Mouse (Mus musculus): Measurements from ENCODE around the gene Sat2. TPM values are rescaled to one million over a fixed set of nuclear protein-coding genes. Genes with fewer than 3 reads are reported as not detected.

Sat2 gene
- total and polyA plus RNA-seq, 3 experiments, result not detected

DNA sequence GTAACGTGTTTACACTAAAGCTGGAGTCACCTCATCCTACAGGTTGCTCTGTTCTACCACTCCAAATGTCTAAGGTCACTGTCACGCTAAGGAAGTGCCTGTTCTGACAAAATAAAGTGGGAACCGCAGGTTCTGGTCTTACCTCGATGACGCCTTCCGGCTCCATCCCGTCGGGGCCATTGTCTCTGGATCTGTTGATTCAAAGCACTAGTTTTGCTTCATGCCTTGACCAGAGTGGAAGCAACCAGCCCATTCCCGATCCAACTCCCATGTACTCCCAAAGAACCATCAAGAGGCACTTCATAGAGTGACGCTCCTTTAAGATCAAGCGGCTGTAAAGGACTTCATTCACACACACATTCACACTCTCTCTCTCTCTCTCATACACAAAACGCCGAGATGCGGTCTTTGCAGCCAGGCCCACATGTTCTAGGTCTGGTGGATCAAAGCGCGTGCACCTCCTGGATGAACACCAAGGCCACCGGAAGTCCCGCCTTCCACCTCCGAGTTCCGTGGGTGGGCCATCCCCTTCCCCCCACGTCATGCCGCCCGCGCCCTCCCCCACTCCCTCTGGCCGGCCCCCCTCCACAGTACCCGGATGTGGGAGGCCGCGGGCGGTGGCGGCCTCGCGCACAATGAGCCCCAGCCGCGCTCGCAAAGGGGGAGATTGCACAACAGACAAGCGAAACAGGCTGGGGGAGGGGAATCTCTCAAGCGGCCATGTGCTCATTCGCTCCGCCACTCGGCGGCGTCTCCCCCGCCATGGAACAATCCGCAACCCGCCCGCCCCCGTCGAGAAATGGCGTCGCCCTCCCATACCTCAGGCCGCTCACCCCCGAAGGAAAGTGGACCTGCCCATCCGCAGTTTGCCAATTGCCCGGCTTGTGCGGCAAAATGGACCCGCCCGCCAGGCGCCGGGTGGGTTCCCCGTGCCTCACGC, 49.2 kb downstream of the Sat2 start (continued):
- TF ChIP-seq UBTF (IDR thresholded peaks at IDR 0.05; ENCODE audit: low read depth, low read length), result peak; percentile 79
- peak; percentile 92 for TF ChIP-seq IRF4 (IDR thresholded peaks at IDR 0.05; ENCODE audit: low read depth, low read length)
- TF ChIP-seq ELF1 (IDR thresholded peaks at IDR 0.05; ENCODE audit: low read depth, low read length), result peak; percentile 92
- peak; percentile 96 for TF ChIP-seq CHD2 (IDR thresholded peaks at IDR 0.05; ENCODE audit: low read length)
- no peak for TF ChIP-seq ZNF384 (IDR thresholded peaks at IDR 0.05; ENCODE audit: low read depth, low read length)
- TF ChIP-seq E2F4 (IDR thresholded peaks at IDR 0.05; ENCODE audit: insufficient replicate concordance, low read depth, low read length), result no peak
- TF ChIP-seq NRF1 (IDR thresholded peaks at IDR 0.05; ENCODE audit: low read depth, low read length), result peak; percentile 62
- TF ChIP-seq SIN3A (IDR thresholded peaks at IDR 0.05; ENCODE audit: low read length), result peak; percentile 98
- peak; percentile 96 for TF ChIP-seq MYC (IDR thresholded peaks at IDR 0.05; ENCODE audit: low read depth, low read length)
- no peak; the same call in 1 of the 2 replicates for TF ChIP-seq USF1 (IDR thresholded peaks at IDR 0.05; ENCODE audit: low read depth, low read length)
- TF ChIP-seq KAT2A (IDR thresholded peaks at IDR 0.05; ENCODE audit: insufficient replicate concordance, low read length), result peak; percentile 68; the same call in 1 of the 2 replicates
- peak; percentile 56 for TF ChIP-seq ETS1 (conservative IDR thresholded peaks at IDR 0.05; ENCODE audit: low read depth, low read length)
- no peak for TF ChIP-seq EP300 (IDR thresholded peaks at IDR 0.05; ENCODE audit: low read length)
- no peak for TF ChIP-seq CTCF (conservative IDR thresholded peaks at IDR 0.05 in 1 of 2, IDR thresholded peaks at IDR 0.05 in 1 of 2; ENCODE audit: low read depth in 2 of 2, low read length in 2 of 2)
- TF ChIP-seq ZC3H11A (IDR thresholded peaks at IDR 0.05; ENCODE audit: low read depth, low read length), result no peak
- no peak for TF ChIP-seq JUN (IDR thresholded peaks at IDR 0.05; ENCODE audit: insufficient read depth, low read depth, low read length)
- peak; percentile 98 for TF ChIP-seq MXI1 (IDR thresholded peaks at IDR 0.05; ENCODE audit: low read depth, low read length)
- TF ChIP-seq USF2 (conservative IDR thresholded peaks at IDR 0.05; ENCODE audit: low read depth, low read length), result no peak
- no peak; the same call in 1 of the 2 replicates for TF ChIP-seq POLR2AphosphoS2 (IDR thresholded peaks at IDR 0.05; ENCODE audit: low read depth, low read length)

DNA sequence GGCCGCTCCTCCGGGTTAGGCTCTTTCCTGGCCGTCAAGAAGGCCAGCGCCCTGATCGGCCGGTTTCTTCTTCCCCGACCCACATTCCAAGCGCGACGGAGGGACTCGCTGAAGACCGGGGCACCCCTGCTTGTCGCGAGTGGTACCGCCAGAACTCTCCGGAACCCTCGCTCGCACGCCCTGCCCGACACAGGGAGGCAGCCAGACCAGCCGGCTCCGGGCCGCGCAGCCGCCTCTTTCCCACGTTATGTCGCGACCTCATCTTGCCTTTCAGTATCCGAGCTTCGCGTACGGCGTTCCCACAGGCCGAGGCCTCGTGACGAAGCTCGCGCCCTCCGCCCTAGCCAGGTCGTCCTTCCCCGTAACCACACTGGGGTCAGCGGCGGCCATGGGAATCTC, 49.9 kb downstream of the Sat2 start:
- Histone ChIP-seq H3K4me1 (ENCODE audit: control insufficient read depth in 1 of 2, insufficient read depth in 2 of 2) (peaks cover 8 to 59% of the 10 kb centered on the region in 2 experiments; a peak in 3 of 4 replicates), H3K4me2 (ENCODE audit: insufficient read depth, low read depth, poor library complexity, severe bottlenecking) (no peak overlapping the region), H3K36me3 (replicated peaks in 1 of 2; ENCODE audit: control insufficient read depth in 1 of 2, insufficient read depth in 1 of 2, low read length in 1 of 2) (peaks cover 67 to 82% of the 10 kb centered on the region in 2 experiments), H3K27ac (ENCODE audit: insufficient read depth, low read depth) (peak overlapping the region; percentile 88), H3K9me3 (replicated peaks; ENCODE audit: low read length) (no peaks in the 10 kb centered on the region), H3K79me2 (replicated peaks; ENCODE audit: control insufficient read depth, extremely low read depth, insufficient read depth, poor library complexity, severe bottlenecking) (peaks cover 57% of the 10 kb centered on the region), H3K9ac (ENCODE audit: insufficient read depth, low read depth) (peak overlapping the region; percentile 99), H3K4me3 (replicated peaks in 1 of 3; ENCODE audit: low read depth in 2 of 3, low read length in 2 of 3, poor library complexity in 1 of 3) (peak overlapping the region; percentile 74 to 94 (median 75)), H3K27me3 (replicated peaks) (no peaks in the 10 kb centered on the region)
- TF ChIP-seq CHD1 (IDR thresholded peaks at IDR 0.05; ENCODE audit: low read depth, low read length) (peak; percentile 94), BHLHE40 (IDR thresholded peaks at IDR 0.05; ENCODE audit: low read depth, low read length) (no peak), KAT2A (IDR thresholded peaks at IDR 0.05; ENCODE audit: insufficient replicate concordance, low read length) (no peak)
- in situ Hi-C loops (cut with MboI; ENCODE audit: low pct_ligation_motif_present, low pct_unique_long_range_greater_than_20kb, low sequenced_read_pairs) (no loop called here), dilution Hi-C loops (cut with MboI; ENCODE audit: extremely low pct_ligation_motif_present, extremely low pct_unique_long_range_greater_than_20kb, low sequenced_read_pairs) (no loop called here)
- DNase-seq (ENCODE audit: extremely low read depth), result no peak

Data from CH12.LX (cell line).